Mouse (Mus musculus) thymus, adult 2 months (tissue): ENCODE results near the gene 1700003E16Rik. TPM values are rescaled to one million over a fixed set of nuclear protein-coding genes. Genes with fewer than 3 reads are reported as not detected.

Experiments
- DNase-seq: peaks from one replicate; pipeline ENCODE4 v3.0.0; 2021
- H3K27ac ChIP-seq: fragments of 200-500 bp; 2 replicates; pipeline ENCODE4 v1.5.1; 2012; ENCODE audit warnings: low read length, control low read depth; ENCODE audit not compliant: control insufficient read depth, insufficient read depth
- H3K27me3 ChIP-seq: fragments of 200-500 bp; 2 replicates; pipeline ENCODE4 v1.6.1; 2012; ENCODE audit warnings: mild to moderate bottlenecking, low read length, moderate library complexity, mixed read lengths; ENCODE audit not compliant: control insufficient read depth, insufficient read depth
- H3K36me3 ChIP-seq: fragments of 200-500 bp; 2 replicates; pipeline ENCODE4 v1.6.1; 2012; ENCODE audit warnings: mild to moderate bottlenecking, low read length, moderate library complexity; ENCODE audit not compliant: control insufficient read depth, insufficient read depth
- H3K4me1 ChIP-seq: fragments of 200-500 bp; replicated peaks from 2 replicates; pipeline ENCODE4 v1.6.1; 2012; ENCODE audit warnings: low read length; ENCODE audit not compliant: control insufficient read depth, insufficient read depth
- H3K4me3 ChIP-seq: fragments of 200-500 bp; 2 replicates; pipeline ENCODE4 v1.5.1; 2012; ENCODE audit warnings: mild to moderate bottlenecking, low read length, control low read depth, moderate library complexity; ENCODE audit not compliant: control insufficient read depth, insufficient read depth
- CTCF ChIP-seq: fragments of 200-500 bp; IDR thresholded peaks from 2 replicates; pipeline ENCODE4 v1.5.1; 2012; ENCODE audit warnings: mild to moderate bottlenecking, control low read depth, low read length, moderate library complexity, borderline replicate concordance; ENCODE audit not compliant: control insufficient read depth, poor library complexity, insufficient read depth; ENCODE audit errors: extremely low read depth
- POLR2A ChIP-seq: fragments of 200-500 bp; IDR thresholded peaks from 2 replicates; pipeline ENCODE4 v1.6.1; 2012; ENCODE audit warnings: mild to moderate bottlenecking, low read length, control low read depth, moderate library complexity; ENCODE audit not compliant: control insufficient read depth, poor library complexity, insufficient read depth; ENCODE audit errors: extremely low read depth
- WGBS: fragments of 180-500 bp; shearing (Covaris S2); methylation state at CpG from one replicate; pipeline ENCODE4 v1.1.7; 2018; 5-methylcytosine and 5-hydroxymethylcytosine counted together
- polyA plus RNA-seq: library from polyadenylated mRNA; depleted of rRNA; stranded (reverse); fragments of >200 nt; gene quantifications from 2 replicates; pipeline ENCODE4 v1.2.3, GENCODE M21; 2012; rRNA removed

1700003E16Rik gene
- polyA plus RNA-seq, 1 experiment: 0.38 TPM

DNA sequence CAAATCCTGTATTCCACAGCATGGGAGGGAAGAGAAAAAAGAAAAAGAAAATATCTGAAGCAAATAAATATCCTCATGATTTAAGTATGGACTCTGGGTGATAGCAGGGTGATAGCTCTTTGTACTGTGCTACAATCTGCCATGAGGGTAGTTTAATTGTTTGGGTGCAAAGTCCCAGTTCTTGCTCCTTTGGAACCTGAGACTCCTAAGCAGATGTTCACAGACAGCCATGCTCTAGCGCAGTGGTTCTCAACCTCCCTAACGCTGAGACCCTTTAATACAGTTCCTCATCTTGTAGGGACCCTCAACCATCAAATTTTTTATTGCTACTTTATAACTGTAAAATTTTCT, 51.8 kb downstream of the 1700003E16Rik start:
- 93% methylated on average over 2 of the region's 2 CpGs for WGBS
- TF ChIP-seq POLR2A (no peak), CTCF (no peak)
- H3K27me3 ChIP-seq: no peaks in the 10 kb centered on the region
- no peak overlapping the region for H3K4me3 ChIP-seq
- DNase-seq: no peak
- H3K27ac ChIP-seq: no peak overlapping the region
- no peaks in the 10 kb centered on the region for H3K36me3 ChIP-seq
- no peaks in the 10 kb centered on the region for H3K4me1 ChIP-seq

DNA sequence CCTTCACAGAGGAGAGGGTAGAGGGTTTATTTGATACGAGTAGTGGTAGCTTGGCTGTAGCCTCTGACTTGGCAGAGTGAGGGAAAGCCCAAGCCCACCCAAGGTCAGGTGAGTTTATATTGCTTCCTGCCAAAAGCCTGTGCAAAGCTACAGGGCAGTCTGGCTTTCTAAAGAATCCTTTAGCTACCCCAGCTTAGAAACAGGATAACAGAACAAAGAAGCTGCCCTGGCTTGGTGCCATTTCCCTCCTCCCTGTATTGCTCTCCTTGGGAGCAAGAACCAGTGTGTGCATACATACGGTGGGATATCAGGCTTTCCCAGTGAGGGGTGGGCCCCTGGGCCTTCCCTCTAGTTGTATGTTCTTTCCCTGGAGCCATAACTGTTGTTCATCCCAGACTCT, 54.3 kb downstream of the 1700003E16Rik start:
- DNase-seq: no peak
- Histone ChIP-seq H3K36me3 (no peaks in the 10 kb centered on the region), H3K27me3 (no peaks in the 10 kb centered on the region), H3K4me3 (no peak overlapping the region), H3K4me1 (no peaks in the 10 kb centered on the region), H3K27ac (no peak overlapping the region)
- TF ChIP-seq CTCF (no peak), POLR2A (no peak)
- WGBS: 83% methylated on average over 2 of the region's 2 CpGs

DNA sequence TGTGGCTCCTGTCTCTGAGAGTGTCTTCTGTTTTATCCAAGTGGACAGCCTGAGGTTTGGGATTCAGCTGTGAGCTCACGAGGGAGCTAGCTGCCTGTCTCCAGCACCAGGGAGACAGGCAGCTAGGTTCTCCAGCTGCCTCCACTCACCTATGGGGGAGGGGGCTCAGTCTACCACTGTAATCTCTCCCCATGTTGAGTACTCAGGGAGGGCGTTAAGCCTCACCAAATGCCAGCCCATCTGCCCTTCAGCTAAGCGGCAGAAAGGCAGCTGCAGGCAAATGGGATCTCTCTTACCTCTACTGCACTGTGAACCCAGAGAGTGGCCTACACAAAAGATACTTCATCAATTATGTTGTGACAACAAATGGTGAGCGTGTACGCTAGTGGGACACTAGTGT, 55.3 kb downstream of the 1700003E16Rik start:
- TF ChIP-seq POLR2A: no peak
- TF ChIP-seq CTCF: no peak
- no peaks in the 10 kb centered on the region for H3K36me3 ChIP-seq
- H3K27ac ChIP-seq: no peak overlapping the region
- H3K4me3 ChIP-seq: no peak overlapping the region
- WGBS: 81% methylated on average over 5 of the region's 5 CpGs
- H3K4me1 ChIP-seq: no peaks in the 10 kb centered on the region
- H3K27me3 ChIP-seq: no peaks in the 10 kb centered on the region
- no peak for DNase-seq

Other genes starting within 250 kb of the 1700003E16Rik start
- 3.0 and 3.3 TPM in 2 replicates for gene Sema4f, start 216.6 kb upstream of the 1700003E16Rik start, polyA plus RNA-seq
- gene M1ap, start 209.5 kb upstream of the 1700003E16Rik start, polyA plus RNA-seq: 0.58 and 1.3 TPM in 2 replicates
- 19.9 and 21.9 TPM in 2 replicates for gene Dok1, start 122.9 kb upstream of the 1700003E16Rik start, polyA plus RNA-seq
- gene Loxl3, start 122.2 kb upstream of the 1700003E16Rik start, polyA plus RNA-seq: 2.8 and 3.1 TPM in 2 replicates
- 867 and 886 TPM in 2 replicates for gene Aup1, start 101.9 kb upstream of the 1700003E16Rik start, polyA plus RNA-seq
- gene Htra2, start 101.1 kb upstream of the 1700003E16Rik start, polyA plus RNA-seq: 64.6 and 66.4 TPM in 2 replicates
- gene Dqx1, start 98.6 kb upstream of the 1700003E16Rik start, polyA plus RNA-seq: 3.6 and 4.4 TPM in 2 replicates
- 0.11 and 0.20 TPM in 2 replicates for gene Tlx2, start 86.1 kb upstream of the 1700003E16Rik start, polyA plus RNA-seq
- 24.4 and 25.5 TPM in 2 replicates for gene Pcgf1, start 78.5 kb upstream of the 1700003E16Rik start, polyA plus RNA-seq
- 2.1 and 2.6 TPM in 2 replicates for gene Lbx2, start 70.0 kb upstream of the 1700003E16Rik start, polyA plus RNA-seq
- 18.9 and 19.6 TPM in 2 replicates for gene Ccdc142, start 54.8 kb upstream of the 1700003E16Rik start, polyA plus RNA-seq
- 10.2 and 11.9 TPM in 2 replicates for gene Gm42688, start 54.8 kb upstream of the 1700003E16Rik start, polyA plus RNA-seq
- 67.2 and 83.6 TPM in 2 replicates for gene Mrpl53, start 47.4 kb upstream of the 1700003E16Rik start, polyA plus RNA-seq
- gene Mogs, start 40.9 kb upstream of the 1700003E16Rik start, polyA plus RNA-seq: 142 and 143 TPM in 2 replicates
- 227 and 265 TPM in 2 replicates for gene Wbp1, start 34.8 kb upstream of the 1700003E16Rik start, polyA plus RNA-seq
- gene Ino80b, start 31.0 kb upstream of the 1700003E16Rik start, polyA plus RNA-seq: 67.2 and 98.6 TPM in 2 replicates
- 40.5 and 41.3 TPM in 2 replicates for gene Rtkn, start 20.9 kb upstream of the 1700003E16Rik start, polyA plus RNA-seq
- 0.80 and 0.89 TPM in 2 replicates for gene Wdr54, start within 50 bp of the 1700003E16Rik start, polyA plus RNA-seq
- 166 and 167 TPM in 2 replicates for gene Dctn1, start 9.5 kb downstream of the 1700003E16Rik start, polyA plus RNA-seq
- 0.57 and 0.62 TPM in 2 replicates for gene Slc4a5, start 63.4 kb downstream of the 1700003E16Rik start, polyA plus RNA-seq
- gene Mthfd2, start 169.5 kb downstream of the 1700003E16Rik start, polyA plus RNA-seq: 15.9 and 16.3 TPM in 2 replicates
- gene Mob1a, start 169.6 kb downstream of the 1700003E16Rik start, polyA plus RNA-seq: 45.5 and 49.1 TPM in 2 replicates
- gene Bola3, start 192.7 kb downstream of the 1700003E16Rik start, polyA plus RNA-seq: 10.6 and 13.6 TPM in 2 replicates